Mouse (Mus musculus): ENCODE results near the gene Rasd2. TPM values are rescaled to one million over a fixed set of nuclear protein-coding genes. Genes with fewer than 3 reads are reported as not detected.
A peak's percentile ranks its signal among the peaks of the same experiment; 100 is the strongest.

Rasd2 gene
- polyA plus RNA-seq, 1 experiment: 2.9 TPM

- TF ChIP-seq CTCF (IDR thresholded peaks at IDR 0.05; ENCODE audit: borderline replicate concordance, extremely low read depth, insufficient read depth, insufficient read length) (no peak), POLR2A (IDR thresholded peaks at IDR 0.05; ENCODE audit: borderline replicate concordance, extremely low read depth, insufficient read depth, insufficient read length, poor library complexity, severe bottlenecking) (no peak)
- DNase-seq (ENCODE audit: low read depth): no peak
Observed at GRCm38 (mm10) chr8:75202913-75203312, 10.8 kb upstream of the Rasd2 start.

- TF ChIP-seq CTCF (IDR thresholded peaks at IDR 0.05; ENCODE audit: borderline replicate concordance, extremely low read depth, insufficient read depth, insufficient read length) (no peak), POLR2A (IDR thresholded peaks at IDR 0.05; ENCODE audit: borderline replicate concordance, extremely low read depth, insufficient read depth, insufficient read length, poor library complexity, severe bottlenecking) (no peak)
- DNase-seq (ENCODE audit: low read depth): no peak
Observed at GRCm38 (mm10) chr8:75203420-75203819, 10.3 kb upstream of the Rasd2 start.

GRCm38 (mm10) chr8:75204190-75204868, 9.4 kb upstream of the Rasd2 start:
- no peak for DNase-seq (ENCODE audit: low read depth)
- no peak for TF ChIP-seq CTCF (IDR thresholded peaks at IDR 0.05; ENCODE audit: borderline replicate concordance, extremely low read depth, insufficient read depth, insufficient read length)

- TF ChIP-seq CTCF (IDR thresholded peaks at IDR 0.05; ENCODE audit: borderline replicate concordance, extremely low read depth, insufficient read depth, insufficient read length) (no peak), POLR2A (IDR thresholded peaks at IDR 0.05; ENCODE audit: borderline replicate concordance, extremely low read depth, insufficient read depth, insufficient read length, poor library complexity, severe bottlenecking) (no peak)
- DNase-seq (ENCODE audit: low read depth): peak; percentile 40
Observed at GRCm38 (mm10) chr8:75211461-75211860, 2.3 kb upstream of the Rasd2 start.

- no peak for TF ChIP-seq CTCF (IDR thresholded peaks at IDR 0.05; ENCODE audit: borderline replicate concordance, extremely low read depth, insufficient read depth, insufficient read length)
- no peak for TF ChIP-seq POLR2A (IDR thresholded peaks at IDR 0.05; ENCODE audit: borderline replicate concordance, extremely low read depth, insufficient read depth, insufficient read length, poor library complexity, severe bottlenecking)
Observed at GRCm38 (mm10) chr8:75212631-75213306, 975 bp upstream of the Rasd2 start.

GRCm38 (mm10) chr8:75213307-75213651, 465 bp upstream of the Rasd2 start:
- no peak for DNase-seq (ENCODE audit: low read depth)
- no peak for TF ChIP-seq CTCF (IDR thresholded peaks at IDR 0.05; ENCODE audit: borderline replicate concordance, extremely low read depth, insufficient read depth, insufficient read length)
- no peak for TF ChIP-seq POLR2A (IDR thresholded peaks at IDR 0.05; ENCODE audit: borderline replicate concordance, extremely low read depth, insufficient read depth, insufficient read length, poor library complexity, severe bottlenecking)

More at GRCm38 (mm10) chr8:75212631-75213306, 975 bp upstream of the Rasd2 start:
- peak; percentile 90 for DNase-seq (ENCODE audit: low read depth)

- peak; percentile 48 for DNase-seq (ENCODE audit: low read depth)
- TF ChIP-seq CTCF (IDR thresholded peaks at IDR 0.05; ENCODE audit: borderline replicate concordance, extremely low read depth, insufficient read depth, insufficient read length) (no peak), POLR2A (IDR thresholded peaks at IDR 0.05; ENCODE audit: borderline replicate concordance, extremely low read depth, insufficient read depth, insufficient read length, poor library complexity, severe bottlenecking) (no peak)
Observed at GRCm38 (mm10) chr8:75215046-75215445, 1.3 kb downstream of the Rasd2 start.

GRCm38 (mm10) chr8:75215931-75216330, 2.2 kb downstream of the Rasd2 start:
- DNase-seq (ENCODE audit: low read depth): no peak
- TF ChIP-seq CTCF (IDR thresholded peaks at IDR 0.05; ENCODE audit: borderline replicate concordance, extremely low read depth, insufficient read depth, insufficient read length): no peak
- TF ChIP-seq POLR2A (IDR thresholded peaks at IDR 0.05; ENCODE audit: borderline replicate concordance, extremely low read depth, insufficient read depth, insufficient read length, poor library complexity, severe bottlenecking): no peak

- no peak for DNase-seq (ENCODE audit: low read depth)
- TF ChIP-seq CTCF (IDR thresholded peaks at IDR 0.05; ENCODE audit: borderline replicate concordance, extremely low read depth, insufficient read depth, insufficient read length) (no peak), POLR2A (IDR thresholded peaks at IDR 0.05; ENCODE audit: borderline replicate concordance, extremely low read depth, insufficient read depth, insufficient read length, poor library complexity, severe bottlenecking) (no peak)
Observed at GRCm38 (mm10) chr8:75216886-75217285, 3.1 kb downstream of the Rasd2 start.

- TF ChIP-seq CTCF (IDR thresholded peaks at IDR 0.05; ENCODE audit: borderline replicate concordance, extremely low read depth, insufficient read depth, insufficient read length): peak; percentile 72; the same call in 1 of the 2 replicates
- no peak for TF ChIP-seq POLR2A (IDR thresholded peaks at IDR 0.05; ENCODE audit: borderline replicate concordance, extremely low read depth, insufficient read depth, insufficient read length, poor library complexity, severe bottlenecking)
Observed at GRCm38 (mm10) chr8:75217969-75218368, 4.2 kb downstream of the Rasd2 start.

GRCm38 (mm10) chr8:75219877-75220738, 6.4 kb downstream of the Rasd2 start:
- TF ChIP-seq CTCF (IDR thresholded peaks at IDR 0.05; ENCODE audit: borderline replicate concordance, extremely low read depth, insufficient read depth, insufficient read length): peak; percentile 1; the same call in 1 of the 2 replicates
- TF ChIP-seq POLR2A (IDR thresholded peaks at IDR 0.05; ENCODE audit: borderline replicate concordance, extremely low read depth, insufficient read depth, insufficient read length, poor library complexity, severe bottlenecking): no peak
- peak; percentile 91 for DNase-seq (ENCODE audit: low read depth)

More at GRCm38 (mm10) chr8:75217969-75218368, 4.2 kb downstream of the Rasd2 start:
- DNase-seq (ENCODE audit: low read depth): peak; percentile 71
